Mouse (Mus musculus) B cell, adult 62 days (primary cell): ENCODE results near the gene Rph3al. TPM values are rescaled to one million over a fixed set of nuclear protein-coding genes. Genes with fewer than 3 reads are reported as not detected.

Experiments used
- total RNA-seq: library from RNA; stranded (reverse); gene quantifications from 4 replicates; pipeline ENCODE4 v1.2.4, GENCODE M21; 2023

Gene Rph3al
- total RNA-seq: 10.6 to 13.5 TPM (median 12.1 TPM) in 4 replicates

GRCm38 (mm10) chr11:75938379-75938906 lies at the start of gene Rph3al:
Rph3al (minus strand) TSS chr11:75938429.

DNA sequence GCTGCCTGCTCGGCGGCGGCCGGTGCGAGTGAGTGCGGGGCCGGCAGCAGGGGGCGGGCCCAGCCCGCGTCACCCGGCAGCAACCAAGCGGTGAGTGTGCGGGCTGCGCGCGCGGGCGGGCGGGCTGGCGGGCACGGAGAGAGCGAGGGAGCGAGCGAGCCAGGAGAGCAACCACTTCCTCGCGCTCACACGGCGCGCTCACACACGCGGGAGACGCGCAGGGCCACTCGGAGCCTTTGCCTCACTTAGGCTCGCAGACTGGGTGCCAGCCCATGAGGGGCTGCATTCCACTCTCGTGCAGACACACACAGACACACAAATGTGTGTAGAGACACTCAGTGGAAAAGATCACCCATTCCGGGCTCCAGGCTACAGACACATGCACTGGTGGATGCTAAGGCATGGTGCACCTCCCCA lies 142.2 kb downstream of the Rph3al start, which contains the start of gene Doc2b:
TSS of gene Doc2b (minus strand) at position 21 of the 417 bp plus-strand sequence.

Other genes starting within 250 kb of the Rph3al start
- 209 to 224 TPM (median 217 TPM) in 4 replicates for gene Ywhae, start 205.6 kb downstream of the Rph3al start, total RNA-seq
- not detected in 4 replicates for gene Doc2b, start 142.4 kb downstream of the Rph3al start, total RNA-seq
- 4.5 to 7.4 TPM (median 5.8 TPM) in 4 replicates for gene 1700016K19Rik, start 61.5 kb upstream of the Rph3al start, total RNA-seq
- gene Rflnb, start 89.4 kb upstream of the Rph3al start, total RNA-seq: 30.0 to 33.2 TPM (median 31.2 TPM) in 4 replicates
- gene Vps53, start 241.2 kb upstream of the Rph3al start, total RNA-seq: 44.3 to 48.5 TPM (median 47.6 TPM) in 4 replicates
- 1.9 to 5.1 TPM (median 2.5 TPM) in 4 replicates for gene Fam57a, start 241.2 kb upstream of the Rph3al start, total RNA-seq